Comparison of ENCODE assay signal across 23 mouse cellular contexts in genomic region chr1:146850147-146850546, GRCm38 (mm10).
DNase-seq lines count a peak whose midpoint lies in the region; ATAC-seq lines count a peak whose summit lies in the region.
"Had no signal": no experiment of that assay in that cellular context is flagged by ENCODE, and none has a peak within 500 bp of the region (broad histone marks: within the 10 kb centered on the region; RNA-seq: fewer than 3 reads in every experiment).

No protein-coding gene starts in this region.

- no peaks in the 10 kb centered on the region for H3K36me3 ChIP-seq in forebrain, embryonic 14.5 days (ENCODE audit: control insufficient read depth, insufficient read depth, low read length)
- no peaks in the 10 kb centered on the region for H3K36me3 ChIP-seq in forebrain, embryonic 13.5 days (ENCODE audit: poor library complexity, severe bottlenecking)
- H3K36me3 ChIP-seq in forebrain, embryonic 16.5 days (ENCODE audit: control insufficient read depth, insufficient read depth): no peaks in the 10 kb centered on the region
- H3K36me3 ChIP-seq in forebrain, embryonic 12.5 days (replicated peaks): no peaks in the 10 kb centered on the region
- no peaks in the 10 kb centered on the region for H3K36me3 ChIP-seq in midbrain, embryonic 16.5 days (ENCODE audit: control insufficient read depth, insufficient read depth, low read length)
- H3K36me3 ChIP-seq: embryonic facial prominence, embryonic 10.5 days; embryonic facial prominence, embryonic 12.5 days; G1E had no signal

- no peaks in the 10 kb centered on the region for H3K27me3 ChIP-seq in forebrain, embryonic 14.5 days (replicated peaks; ENCODE audit: control insufficient read depth, insufficient read depth, low read length)
- no peaks in the 10 kb centered on the region for H3K27me3 ChIP-seq in forebrain, embryonic 13.5 days
- H3K27me3 ChIP-seq in forebrain, embryonic 16.5 days (replicated peaks; ENCODE audit: control insufficient read depth, insufficient read depth, low read length): no peaks in the 10 kb centered on the region
- no peaks in the 10 kb centered on the region for H3K27me3 ChIP-seq in forebrain, embryonic 12.5 days
- H3K27me3 ChIP-seq in midbrain, embryonic 16.5 days (ENCODE audit: control insufficient read depth, insufficient read depth, low read depth, low read length): no peaks in the 10 kb centered on the region
- H3K27me3 ChIP-seq: CH12.LX; embryonic facial prominence, embryonic 12.5 days; Patski had no signal

- 60% methylated on average over 2 of the region's 2 CpGs for WGBS in forebrain, embryonic 14.5 days
- 74% methylated on average over 2 of the region's 2 CpGs for WGBS in forebrain, embryonic 13.5 days
- WGBS in forebrain, embryonic 16.5 days: 56% methylated on average over 2 of the region's 2 CpGs
- 83% methylated on average over 2 of the region's 2 CpGs for WGBS in forebrain, embryonic 12.5 days
- WGBS in midbrain, embryonic 16.5 days: 69% methylated on average over 2 of the region's 2 CpGs

- no peak overlapping the region for H3K4me2 ChIP-seq in forebrain, embryonic 14.5 days (ENCODE audit: low read length)
- no peak overlapping the region for H3K4me2 ChIP-seq in forebrain, embryonic 13.5 days
- H3K4me2 ChIP-seq in forebrain, embryonic 16.5 days (ENCODE audit: low read length): no peak overlapping the region
- no peak overlapping the region for H3K4me2 ChIP-seq in forebrain, embryonic 12.5 days
- no peak overlapping the region for H3K4me2 ChIP-seq in midbrain, embryonic 16.5 days (ENCODE audit: low read length)
- H3K4me2 ChIP-seq: embryonic facial prominence, embryonic 12.5 days had no signal

- H3K4me1 ChIP-seq in forebrain, embryonic 14.5 days (ENCODE audit: control insufficient read depth, insufficient read depth, low read length): no peaks in the 10 kb centered on the region
- H3K4me1 ChIP-seq in forebrain, embryonic 13.5 days: no peaks in the 10 kb centered on the region
- H3K4me1 ChIP-seq in forebrain, embryonic 16.5 days (replicated peaks; ENCODE audit: control insufficient read depth, insufficient read depth, low read length): no peaks in the 10 kb centered on the region
- no peaks in the 10 kb centered on the region for H3K4me1 ChIP-seq in forebrain, embryonic 12.5 days
- no peaks in the 10 kb centered on the region for H3K4me1 ChIP-seq in midbrain, embryonic 16.5 days (ENCODE audit: control insufficient read depth, insufficient read depth, low read length)
- H3K4me1 ChIP-seq: embryonic facial prominence, embryonic 10.5 days; embryonic facial prominence, embryonic 12.5 days had no signal

- H3K9ac ChIP-seq in forebrain, embryonic 14.5 days (ENCODE audit: low read length): no peak overlapping the region
- H3K9ac ChIP-seq in forebrain, embryonic 13.5 days: no peak overlapping the region
- no peak overlapping the region for H3K9ac ChIP-seq in forebrain, embryonic 16.5 days (replicated peaks; ENCODE audit: low read depth, low read length)
- H3K9ac ChIP-seq in forebrain, embryonic 12.5 days: no peak overlapping the region
- no peak overlapping the region for H3K9ac ChIP-seq in midbrain, embryonic 16.5 days (ENCODE audit: low read depth, low read length)
- H3K9ac ChIP-seq: embryonic facial prominence, embryonic 12.5 days had no signal

- no peak for ATAC-seq in forebrain, embryonic 14.5 days
- ATAC-seq in forebrain, embryonic 13.5 days: no peak
- peak; percentile 66 for ATAC-seq in forebrain, embryonic 16.5 days
- no peak for ATAC-seq in forebrain, embryonic 12.5 days (ENCODE audit: low FRiP score)
- ATAC-seq in frontal cortex, adult (ENCODE audit: low TSS enrichment): 0 out of 2 replicates have a peak, but pooled peaks have one; percentile 27
- no peak for ATAC-seq in midbrain, embryonic 16.5 days
- ATAC-seq: activated CD4-positive, CD25-positive, alpha-beta regulatory T cell, adult 4 months; CD4-positive, CD25-positive, alpha-beta regulatory T cell, adult 4 months; Patski had no signal

- DNase-seq in forebrain, embryonic 14.5 days (ENCODE audit: low spot score): peak; percentile 62
- no peak for DNase-seq in frontal cortex, postnatal 36 days (ENCODE audit: low spot score in 2 of 2)
- DNase-seq: adrenal gland, adult 8-10 months; adrenal gland, postnatal 14 days; adrenal gland, postnatal 36 days; B cell, adult 2 months; cerebellum, adult 11-12 months; cerebellum, adult 2 months; cerebellum, adult 9-10 months; cerebellum, postnatal 10 days; cerebellum, postnatal 25 days had no signal

- H3K9me3 ChIP-seq in forebrain, embryonic 14.5 days (replicated peaks; ENCODE audit: control insufficient read depth, low read length): no peaks in the 10 kb centered on the region
- no peaks in the 10 kb centered on the region for H3K9me3 ChIP-seq in forebrain, embryonic 13.5 days (replicated peaks)
- H3K9me3 ChIP-seq in forebrain, embryonic 16.5 days (ENCODE audit: control insufficient read depth, low read length): no peaks in the 10 kb centered on the region
- H3K9me3 ChIP-seq in forebrain, embryonic 12.5 days: no peaks in the 10 kb centered on the region
- no peaks in the 10 kb centered on the region for H3K9me3 ChIP-seq in midbrain, embryonic 16.5 days (replicated peaks; ENCODE audit: control insufficient read depth, low read length, poor library complexity, severe bottlenecking)
- H3K9me3 ChIP-seq: embryonic facial prominence, embryonic 10.5 days; embryonic facial prominence, embryonic 12.5 days had no signal

- H3K27ac ChIP-seq in forebrain, embryonic 14.5 days (ENCODE audit: low read depth, low read length): no peak overlapping the region
- H3K27ac ChIP-seq in forebrain, embryonic 13.5 days: no peak overlapping the region
- H3K27ac ChIP-seq in forebrain, embryonic 16.5 days (ENCODE audit: low read length): no peak overlapping the region
- H3K27ac ChIP-seq in forebrain, embryonic 12.5 days: no peak overlapping the region
- H3K27ac ChIP-seq in midbrain, embryonic 16.5 days (ENCODE audit: low read length): no peak overlapping the region
- H3K27ac ChIP-seq: embryonic facial prominence, embryonic 10.5 days; embryonic facial prominence, embryonic 12.5 days had no signal

- no peak overlapping the region for H3K4me3 ChIP-seq in forebrain, embryonic 14.5 days (ENCODE audit: low read depth, low read length)
- H3K4me3 ChIP-seq in forebrain, embryonic 13.5 days: no peak overlapping the region
- H3K4me3 ChIP-seq in forebrain, embryonic 16.5 days (replicated peaks; ENCODE audit: low read length): no peak overlapping the region
- no peak overlapping the region for H3K4me3 ChIP-seq in forebrain, embryonic 12.5 days (replicated peaks)
- H3K4me3 ChIP-seq in midbrain, embryonic 16.5 days (ENCODE audit: low read depth, low read length): no peak overlapping the region
- H3K4me3 ChIP-seq: embryonic facial prominence, embryonic 10.5 days; embryonic facial prominence, embryonic 12.5 days had no signal

Comparison
In these comparisons a context has a peak if more than half of its experiments do, and no peak if none do; other contexts are left out.
1. ATAC-seq: peak in forebrain, embryonic 16.5 days (single experiment) and frontal cortex, adult (single experiment); none in forebrain, embryonic 14.5 days (single experiment), forebrain, embryonic 13.5 days (single experiment), forebrain, embryonic 12.5 days (single experiment) and midbrain, embryonic 16.5 days (single experiment).